Mouse (Mus musculus) midbrain, embryonic 12.5 days (tissue): ENCODE results near the gene Nos1ap. TPM values are rescaled to one million over a fixed set of nuclear protein-coding genes. Genes with fewer than 3 reads are reported as not detected.

Source experiments
- ATAC-seq: fragments of 200-750 bp; cut with Nextera tagmentation; 2 replicates; pipeline ENCODE4 v1.8.0; 2017; ENCODE audit warnings: low read depth, moderate TSS enrichment, moderate library complexity; ENCODE audit not compliant: low FRiP score
- H3K27ac ChIP-seq: fragments of 300-500 bp; sonication (generic); replicated peaks from 2 replicates; pipeline ENCODE4 v1.5.1; 2016; ENCODE audit warnings: mild to moderate bottlenecking
- H3K27me3 ChIP-seq: fragments of 300-500 bp; sonication (generic); 2 replicates; pipeline ENCODE4 v1.6.1; 2016; ENCODE audit warnings: mild to moderate bottlenecking
- H3K36me3 ChIP-seq: fragments of 300-500 bp; sonication (generic); 2 replicates; pipeline ENCODE4 v1.6.1; 2016
- H3K4me1 ChIP-seq: fragments of 300-500 bp; sonication (generic); 2 replicates; pipeline ENCODE4 v1.6.1; 2016
- H3K4me2 ChIP-seq: fragments of 300-500 bp; sonication (generic); replicated peaks from 2 replicates; pipeline ENCODE4 v1.6.1; 2016; ENCODE audit warnings: mild to moderate bottlenecking, moderate library complexity
- H3K4me3 ChIP-seq: fragments of 300-500 bp; sonication (generic); 2 replicates; pipeline ENCODE4 v1.5.1; 2016; ENCODE audit warnings: mild to moderate bottlenecking
- H3K9ac ChIP-seq: fragments of 300-500 bp; sonication (generic); replicated peaks from 2 replicates; pipeline ENCODE4 v1.6.1; 2016; ENCODE audit warnings: mild to moderate bottlenecking, moderate library complexity
- H3K9me3 ChIP-seq: fragments of 300-500 bp; sonication (generic); 2 replicates; pipeline ENCODE4 v1.6.1; 2016; ENCODE audit warnings: mild to moderate bottlenecking
- WGBS: fragments of 180-500 bp; shearing (Covaris S2); methylation state at CpG from one replicate; pipeline ENCODE4 v1.1.7; 2016; 5-methylcytosine and 5-hydroxymethylcytosine counted together
- polyA plus RNA-seq: library from polyadenylated mRNA; unstranded; fragments of >200 nt; fragmentation: Nextera tagmentation; extraction: Ambion mirVana; gene quantifications from 2 replicates; pipeline ENCODE4 v1.2.1, GENCODE M21; 2016

Nos1ap gene
- polyA plus RNA-seq, 1 experiment from 2014 or later: 11.9 TPM

DNA sequence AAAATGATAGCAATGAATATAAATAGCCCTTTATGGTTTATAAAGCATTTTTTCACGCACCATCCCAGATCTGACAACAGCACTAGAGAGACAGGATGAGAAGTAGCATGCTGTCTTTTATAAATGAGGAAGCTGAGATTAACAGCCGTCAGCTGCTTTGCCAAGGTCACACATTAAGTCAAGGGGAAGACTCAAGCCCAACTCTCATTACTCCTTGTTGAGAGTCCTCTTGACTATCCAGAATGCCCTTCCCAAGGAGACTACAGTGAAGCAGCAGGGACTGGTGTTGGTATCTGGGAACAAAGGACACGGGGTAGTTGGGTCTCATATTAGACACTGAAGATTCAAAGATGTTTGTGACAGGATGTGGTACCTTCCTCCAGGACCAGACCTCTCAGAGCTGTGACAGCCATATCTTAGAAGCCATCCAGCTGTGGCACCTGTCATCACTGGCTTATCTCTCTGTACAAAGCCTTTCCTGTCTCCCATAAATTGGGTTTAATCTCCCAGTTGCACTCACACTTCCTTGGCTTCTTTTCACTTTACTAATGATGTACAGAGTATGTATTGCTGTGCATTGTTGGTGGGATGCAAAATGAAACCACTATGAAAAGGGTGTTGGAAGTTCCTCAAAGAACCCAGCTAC, 78.9 kb downstream of the Nos1ap start:
- Histone ChIP-seq H3K9ac (no peak overlapping the region), H3K9me3 (no peaks in the 10 kb centered on the region), H3K27me3 (no peaks in the 10 kb centered on the region), H3K36me3 (no peaks in the 10 kb centered on the region), H3K4me2 (no peak overlapping the region), H3K4me3 (no peak overlapping the region), H3K4me1 (peaks cover 20% of the 10 kb centered on the region), H3K27ac (no peak overlapping the region)
- ATAC-seq: no peak
- whole genome bisulfite sequencing: 81% methylated on average over 3 of the region's 3 CpGs

DNA sequence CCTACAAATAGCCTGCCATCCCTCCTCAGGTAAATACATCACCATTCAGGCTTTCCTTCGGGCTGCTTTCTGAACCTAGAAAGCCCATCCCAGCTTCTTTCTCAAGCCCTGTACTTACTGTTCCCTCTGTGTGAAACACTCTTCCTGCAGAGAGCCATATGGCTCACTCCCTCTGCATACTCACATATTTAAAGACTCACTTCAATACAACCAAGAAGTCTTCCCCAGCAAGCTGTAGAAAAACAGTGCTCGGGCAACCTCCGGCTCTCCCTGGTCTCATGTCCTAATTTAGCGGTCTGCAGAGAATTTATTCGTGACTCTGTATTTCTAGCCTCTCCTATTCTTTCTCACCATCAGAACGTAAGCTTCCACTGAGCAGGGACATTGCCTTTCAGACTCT, 83.4 kb downstream of the Nos1ap start:
- H3K4me1 ChIP-seq: peaks cover 14% of the 10 kb centered on the region
- no peak for ATAC-seq
- H3K27me3 ChIP-seq: 0 out of 2 replicates have a peak, but pooled peaks cover 3% of the 10 kb centered on the region
- H3K9ac ChIP-seq: no peak overlapping the region
- no peak overlapping the region for H3K27ac ChIP-seq
- 71% methylated on average over 6 of the region's 6 CpGs for WGBS
- no peaks in the 10 kb centered on the region for H3K9me3 ChIP-seq
- no peak overlapping the region for H3K4me3 ChIP-seq
- no peak overlapping the region for H3K4me2 ChIP-seq
- no peaks in the 10 kb centered on the region for H3K36me3 ChIP-seq

DNA sequence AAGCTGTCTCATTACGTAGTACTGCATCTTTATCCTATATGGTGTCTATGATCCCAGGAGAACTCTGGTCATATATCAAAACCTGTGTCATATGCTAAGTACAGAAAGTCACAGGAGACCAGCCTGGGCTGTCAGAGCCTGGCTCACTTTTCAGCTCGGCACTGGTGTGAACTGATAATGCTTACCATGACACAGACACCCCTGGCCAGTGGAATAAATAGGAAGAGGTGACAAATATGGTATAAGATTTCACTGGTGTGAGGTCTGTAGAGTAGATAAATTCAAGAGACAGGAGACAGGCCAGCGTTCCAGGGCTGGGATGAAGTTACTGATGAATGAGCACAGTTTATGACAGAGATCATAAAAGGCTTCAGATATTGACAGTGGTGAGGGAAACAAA, 84.6 kb downstream of the Nos1ap start:
- Histone ChIP-seq H3K4me3 (no peak overlapping the region), H3K27ac (no peak overlapping the region), H3K27me3 (0 out of 2 replicates have a peak, but pooled peaks cover 3% of the 10 kb centered on the region), H3K9ac (no peak overlapping the region), H3K4me1 (peaks cover 14% of the 10 kb centered on the region), H3K36me3 (no peaks in the 10 kb centered on the region), H3K4me2 (no peak overlapping the region), H3K9me3 (no peaks in the 10 kb centered on the region)
- no peak for ATAC-seq
- 84% methylated on average over 3 of the region's 3 CpGs for WGBS

- 92% methylated on average over 4 of the region's 4 CpGs for WGBS
These were observed 85.3 kb downstream of the Nos1ap start for GRCm38 (mm10) chr1:170504378-170504777.

GRCm38 (mm10) chr1:170503277-170503739, 86.4 kb downstream of the Nos1ap start:
- no peaks in the 10 kb centered on the region for H3K36me3 ChIP-seq
- ATAC-seq: 0 out of 2 replicates have a peak, but pooled peaks have one; percentile 19
- H3K4me1 ChIP-seq: peaks cover 14% of the 10 kb centered on the region
- no peak overlapping the region for H3K9ac ChIP-seq
- no peak overlapping the region for H3K4me3 ChIP-seq
- peak overlapping the region; percentile 20; the same call in 1 of the 2 replicates for H3K27ac ChIP-seq
- H3K4me2 ChIP-seq: no peak overlapping the region
- H3K27me3 ChIP-seq: 0 out of 2 replicates have a peak, but pooled peaks cover 3% of the 10 kb centered on the region
- 41% methylated on average over 4 of the region's 4 CpGs for WGBS
- no peaks in the 10 kb centered on the region for H3K9me3 ChIP-seq

More at GRCm38 (mm10) chr1:170504378-170504777, 85.3 kb downstream of the Nos1ap start:
- H3K9me3 ChIP-seq: no peaks in the 10 kb centered on the region
- H3K27ac ChIP-seq: no peak overlapping the region
- H3K36me3 ChIP-seq: no peaks in the 10 kb centered on the region
- ATAC-seq: no peak
- H3K4me3 ChIP-seq: no peak overlapping the region
- H3K27me3 ChIP-seq: 0 out of 2 replicates have a peak, but pooled peaks cover 3% of the 10 kb centered on the region
- H3K4me1 ChIP-seq: peaks cover 14% of the 10 kb centered on the region
- H3K4me2 ChIP-seq: no peak overlapping the region
- no peak overlapping the region for H3K9ac ChIP-seq

DNA sequence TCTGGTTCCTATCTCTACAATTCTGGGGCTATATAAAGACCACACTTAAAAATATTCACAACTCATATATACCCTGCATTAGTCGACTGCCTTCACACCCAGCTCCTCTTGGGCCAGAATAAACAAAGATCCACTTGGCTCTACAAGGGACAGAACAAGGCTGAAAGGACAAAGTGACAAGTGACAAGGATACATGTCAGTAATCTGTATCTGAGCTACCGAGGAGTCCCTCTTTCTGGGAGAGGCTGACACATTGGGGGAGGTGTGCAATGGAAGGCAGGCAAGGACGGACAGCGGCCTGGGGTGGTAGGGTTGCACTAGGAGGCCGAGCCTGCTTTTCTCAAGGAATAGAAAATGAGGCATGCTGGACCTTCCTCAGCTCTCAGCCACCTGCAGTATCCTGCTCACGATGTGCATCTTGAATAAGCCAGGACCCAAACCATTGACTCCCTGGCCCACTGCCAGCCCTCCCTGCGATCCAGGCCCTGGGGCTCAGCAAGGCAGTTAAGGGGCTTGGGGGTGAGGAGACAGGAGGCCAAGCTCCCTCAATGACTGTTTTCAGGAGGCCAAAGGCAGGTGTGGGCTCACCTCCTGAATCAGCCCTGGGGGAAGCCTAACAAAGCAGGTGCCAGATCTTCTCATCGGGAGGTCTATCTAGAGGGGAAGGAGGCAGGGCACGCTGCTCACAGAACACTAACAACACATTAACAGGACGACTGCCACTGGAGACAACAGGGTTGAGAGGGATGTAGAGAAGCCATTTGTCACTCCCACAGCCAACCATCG, 87.0 kb downstream of the Nos1ap start:
- 38% methylated on average over 11 of the region's 11 CpGs for WGBS
- Histone ChIP-seq H3K27me3 (0 out of 2 replicates have a peak, but pooled peaks cover 3% of the 10 kb centered on the region), H3K27ac (peak overlapping the region; percentile 20; the same call in 1 of the 2 replicates), H3K4me3 (no peak overlapping the region), H3K4me1 (peaks cover 14% of the 10 kb centered on the region), H3K9ac (no peak overlapping the region), H3K9me3 (no peaks in the 10 kb centered on the region), H3K36me3 (no peaks in the 10 kb centered on the region), H3K4me2 (no peak overlapping the region)
- ATAC-seq: 0 out of 2 replicates have a peak, but pooled peaks have one; percentile 16

- no peak overlapping the region for H3K4me3 ChIP-seq
- ATAC-seq: no peak
- H3K4me2 ChIP-seq: no peak overlapping the region
- no peaks in the 10 kb centered on the region for H3K9me3 ChIP-seq
- H3K4me1 ChIP-seq: peaks cover 14% of the 10 kb centered on the region
- H3K36me3 ChIP-seq: no peaks in the 10 kb centered on the region
- H3K27ac ChIP-seq: no peak overlapping the region
- H3K27me3 ChIP-seq: 0 out of 2 replicates have a peak, but pooled peaks cover 3% of the 10 kb centered on the region
- WGBS: 90% methylated on average over 1 of the region's 1 CpGs
- H3K9ac ChIP-seq: no peak overlapping the region
These were observed 87.7 kb downstream of the Nos1ap start for GRCm38 (mm10) chr1:170501970-170502369.

GRCm38 (mm10) chr1:170501556-170501955, 88.1 kb downstream of the Nos1ap start:
- Histone ChIP-seq H3K4me2 (no peak overlapping the region), H3K27ac (no peak overlapping the region), H3K36me3 (no peaks in the 10 kb centered on the region), H3K4me3 (no peak overlapping the region), H3K27me3 (0 out of 2 replicates have a peak, but pooled peaks cover 3% of the 10 kb centered on the region), H3K9me3 (no peaks in the 10 kb centered on the region), H3K9ac (no peak overlapping the region), H3K4me1 (peaks cover 14% of the 10 kb centered on the region)
- ATAC-seq: no peak
- WGBS: 82% methylated on average over 7 of the region's 7 CpGs

DNA sequence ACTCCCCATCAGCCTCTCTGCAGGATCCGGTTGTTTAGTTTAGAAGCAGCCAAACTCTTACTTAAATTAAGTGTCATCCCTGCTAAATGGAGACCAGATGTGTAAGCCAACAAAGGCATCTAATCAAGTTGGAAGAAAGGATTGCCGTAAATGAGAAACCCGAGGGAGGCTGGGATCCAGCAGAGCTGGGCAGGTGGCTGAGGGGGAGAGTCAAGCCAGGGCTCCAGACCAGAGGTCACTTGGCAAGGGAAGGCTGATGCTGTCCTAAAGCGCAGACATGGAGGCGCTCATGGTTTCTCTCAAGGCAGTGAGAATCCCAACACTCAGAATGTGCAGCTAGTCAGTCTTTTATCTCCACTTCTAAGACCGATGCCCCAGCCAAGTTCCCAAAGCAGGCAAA, 89.8 kb downstream of the Nos1ap start:
- 57% methylated on average over 6 of the region's 6 CpGs for WGBS
- ATAC-seq: no peak
- Histone ChIP-seq H3K36me3 (no peaks in the 10 kb centered on the region), H3K9me3 (no peaks in the 10 kb centered on the region), H3K27ac (no peak overlapping the region), H3K27me3 (0 out of 2 replicates have a peak, but pooled peaks cover 3% of the 10 kb centered on the region), H3K9ac (no peak overlapping the region), H3K4me1 (peaks cover 17% of the 10 kb centered on the region), H3K4me2 (no peak overlapping the region), H3K4me3 (no peak overlapping the region)

DNA sequence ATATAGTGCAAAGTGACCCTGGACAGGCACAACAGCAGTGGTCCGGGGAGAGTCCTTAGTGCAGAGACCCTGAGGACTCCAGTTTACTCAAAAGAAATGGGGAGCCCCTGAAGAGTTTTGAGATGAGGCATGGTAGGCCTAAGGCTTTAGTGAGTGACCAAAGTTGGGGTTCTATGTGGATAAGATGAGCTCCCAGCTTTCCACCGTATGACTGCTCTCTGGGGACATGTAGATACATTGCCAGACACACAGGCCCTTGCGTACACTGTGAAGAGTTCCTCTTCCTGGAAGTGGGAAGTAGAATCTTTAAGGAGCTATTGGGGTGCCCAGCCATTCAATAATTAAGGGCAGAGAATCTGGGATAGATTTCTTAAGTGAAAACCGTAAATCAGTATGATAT, 90.2 kb downstream of the Nos1ap start:
- Histone ChIP-seq H3K9ac (no peak overlapping the region), H3K27ac (no peak overlapping the region), H3K36me3 (no peaks in the 10 kb centered on the region), H3K9me3 (no peaks in the 10 kb centered on the region), H3K4me1 (peaks cover 17% of the 10 kb centered on the region), H3K27me3 (0 out of 2 replicates have a peak, but pooled peaks cover 3% of the 10 kb centered on the region), H3K4me2 (no peak overlapping the region), H3K4me3 (no peak overlapping the region)
- 73% methylated on average over 4 of the region's 4 CpGs for WGBS
- no peak for ATAC-seq

- Histone ChIP-seq H3K9me3 (no peaks in the 10 kb centered on the region), H3K27ac (no peak overlapping the region), H3K36me3 (no peaks in the 10 kb centered on the region), H3K4me1 (peaks cover 16% of the 10 kb centered on the region), H3K4me2 (no peak overlapping the region), H3K9ac (no peak overlapping the region), H3K27me3 (0 out of 2 replicates have a peak, but pooled peaks cover under 1% of the 10 kb centered on the region), H3K4me3 (no peak overlapping the region)
- 37% methylated on average over 4 of the region's 4 CpGs for WGBS
- ATAC-seq: no peak
These were observed 91.0 kb downstream of the Nos1ap start for GRCm38 (mm10) chr1:170498645-170499044.

GRCm38 (mm10) chr1:170496221-170496620, 93.4 kb downstream of the Nos1ap start:
- ATAC-seq: no peak
- no peak overlapping the region for H3K27ac ChIP-seq
- 0 out of 2 replicates have a peak, but pooled peaks cover 7% of the 10 kb centered on the region for H3K4me1 ChIP-seq
- H3K36me3 ChIP-seq: no peaks in the 10 kb centered on the region
- no peaks in the 10 kb centered on the region for H3K27me3 ChIP-seq
- no peak overlapping the region for H3K4me3 ChIP-seq
- WGBS: 90% methylated on average over 8 of the region's 8 CpGs
- no peaks in the 10 kb centered on the region for H3K9me3 ChIP-seq
- H3K4me2 ChIP-seq: no peak overlapping the region
- no peak overlapping the region for H3K9ac ChIP-seq
